Mouse (Mus musculus): Measurements from ENCODE around the gene Auts2. TPM values are rescaled to one million over a fixed set of nuclear protein-coding genes. Genes with fewer than 3 reads are reported as not detected.

Auts2 gene
- total and polyA plus RNA-seq, 3 experiments = 16.9 to 35.7 (median 28.1) TPM

GRCm38 (mm10) chr5:132089496-132090250 lies 453.5 kb downstream of the Auts2 start:
- intact Hi-C loops (cut with DNase I) = no loop called here
- Histone ChIP-seq H3K4me3 (no peak overlapping the region), H3K9ac (ENCODE audit: low read depth, low read length) (no peak overlapping the region), H3K79me2 (replicated peaks; ENCODE audit: control insufficient read depth, insufficient read depth, low read length) (no peaks in the 10 kb centered on the region; the same call in 1 of the 2 replicates), H3K4me1 (ENCODE audit: control insufficient read depth, insufficient read depth, low read length) (no peaks in the 10 kb centered on the region), H3K27ac (no peak overlapping the region), H3K36me3 (ENCODE audit: control insufficient read depth, insufficient read depth, low read length) (no peaks in the 10 kb centered on the region), H3K27me3 (ENCODE audit: control insufficient read depth, insufficient read depth, low read length) (no peaks in the 10 kb centered on the region)
- no peak for TF ChIP-seq EP300 (IDR thresholded peaks at IDR 0.05; ENCODE audit: insufficient read depth, low read depth, low read length)
- no peak for TF ChIP-seq CTCF (IDR thresholded peaks at IDR 0.05)
- TF ChIP-seq POLR2A (IDR thresholded peaks at IDR 0.05; ENCODE audit: insufficient read depth, low read depth, low read length) = no peak
- DNase-seq = no peak
- WGBS = 92% methylated on average over 10 of the region's 10 CpGs

GRCm38 (mm10) chr5:132088585-132088984 lies 454.6 kb downstream of the Auts2 start:
- H3K36me3 ChIP-seq (ENCODE audit: control insufficient read depth, insufficient read depth, low read length) = no peaks in the 10 kb centered on the region
- H3K79me2 ChIP-seq (replicated peaks; ENCODE audit: control insufficient read depth, insufficient read depth, low read length) = no peaks in the 10 kb centered on the region; the same call in 1 of the 2 replicates
- no peak overlapping the region for H3K9ac ChIP-seq (ENCODE audit: low read depth, low read length)
- no peak overlapping the region for H3K27ac ChIP-seq
- 89% methylated on average over 3 of the region's 3 CpGs for WGBS
- no peak for TF ChIP-seq POLR2A (IDR thresholded peaks at IDR 0.05; ENCODE audit: insufficient read depth, low read depth, low read length)
- peak; percentile 46 for TF ChIP-seq CTCF (IDR thresholded peaks at IDR 0.05)
- TF ChIP-seq EP300 (IDR thresholded peaks at IDR 0.05; ENCODE audit: insufficient read depth, low read depth, low read length) = no peak
- H3K4me3 ChIP-seq = no peak overlapping the region
- no peak for DNase-seq
- no peaks in the 10 kb centered on the region for H3K27me3 ChIP-seq (ENCODE audit: control insufficient read depth, insufficient read depth, low read length)
- H3K4me1 ChIP-seq (ENCODE audit: control insufficient read depth, insufficient read depth, low read length) = no peaks in the 10 kb centered on the region
- intact Hi-C loops (cut with DNase I) = no loop called here

GRCm38 (mm10) chr5:132083753-132084326 lies 459.3 kb downstream of the Auts2 start:
- Histone ChIP-seq H3K36me3 (ENCODE audit: control insufficient read depth, insufficient read depth, low read length) (no peaks in the 10 kb centered on the region), H3K9ac (ENCODE audit: low read depth, low read length) (no peak overlapping the region), H3K27me3 (ENCODE audit: control insufficient read depth, insufficient read depth, low read length) (no peaks in the 10 kb centered on the region), H3K4me1 (ENCODE audit: control insufficient read depth, insufficient read depth, low read length) (no peaks in the 10 kb centered on the region), H3K79me2 (replicated peaks; ENCODE audit: control insufficient read depth, insufficient read depth, low read length) (no peaks in the 10 kb centered on the region), H3K4me3 (no peak overlapping the region), H3K27ac (no peak overlapping the region)
- no peak for TF ChIP-seq CTCF (IDR thresholded peaks at IDR 0.05)
- no peak for TF ChIP-seq POLR2A (IDR thresholded peaks at IDR 0.05; ENCODE audit: insufficient read depth, low read depth, low read length)
- no peak for TF ChIP-seq EP300 (IDR thresholded peaks at IDR 0.05; ENCODE audit: insufficient read depth, low read depth, low read length)
- intact Hi-C loops (cut with DNase I) = no loop called here
- WGBS = 50% methylated on average over 8 of the region's 8 CpGs
- DNase-seq = no peak

GRCm38 (mm10) chr5:132075942-132076341 lies 467.2 kb downstream of the Auts2 start:
- DNase-seq = no peak
- H3K27ac ChIP-seq = no peak overlapping the region
- intact Hi-C loops (cut with DNase I) = no loop called here
- no peak for TF ChIP-seq CTCF (IDR thresholded peaks at IDR 0.05)
- H3K4me1 ChIP-seq (ENCODE audit: control insufficient read depth, insufficient read depth, low read length) = no peaks in the 10 kb centered on the region
- no peaks in the 10 kb centered on the region for H3K27me3 ChIP-seq (ENCODE audit: control insufficient read depth, insufficient read depth, low read length)
- H3K4me3 ChIP-seq = no peak overlapping the region
- no peaks in the 10 kb centered on the region; the same call in 1 of the 2 replicates for H3K36me3 ChIP-seq (ENCODE audit: control insufficient read depth, insufficient read depth, low read length)
- WGBS = 92% methylated on average over 2 of the region's 2 CpGs
- no peak overlapping the region for H3K9ac ChIP-seq (ENCODE audit: low read depth, low read length)
- H3K79me2 ChIP-seq (replicated peaks; ENCODE audit: control insufficient read depth, insufficient read depth, low read length) = no peaks in the 10 kb centered on the region

- Histone ChIP-seq H3K79me2 (replicated peaks; ENCODE audit: control insufficient read depth, insufficient read depth, low read length) (no peaks in the 10 kb centered on the region), H3K4me3 (peak overlapping the region; percentile 28), H3K36me3 (ENCODE audit: control insufficient read depth, insufficient read depth, low read length) (no peaks in the 10 kb centered on the region; the same call in 1 of the 2 replicates), H3K4me1 (ENCODE audit: control insufficient read depth, insufficient read depth, low read length) (no peaks in the 10 kb centered on the region), H3K27ac (no peak overlapping the region), H3K9ac (ENCODE audit: low read depth, low read length) (no peak overlapping the region), H3K27me3 (ENCODE audit: control insufficient read depth, insufficient read depth, low read length) (no peaks in the 10 kb centered on the region)
- intact Hi-C loops (cut with DNase I) = no loop called here
- DNase-seq = peak; percentile 42 to 58
- 38% methylated on average over 19 of the region's 19 CpGs for WGBS
- TF ChIP-seq CTCF (IDR thresholded peaks at IDR 0.05) (no peak), POLR2A (IDR thresholded peaks at IDR 0.05; ENCODE audit: insufficient read depth, low read depth, low read length) (no peak), EP300 (IDR thresholded peaks at IDR 0.05; ENCODE audit: insufficient read depth, low read depth, low read length) (no peak)
Observed at GRCm38 (mm10) chr5:132074724-132075374, 468.3 kb downstream of the Auts2 start.

GRCm38 (mm10) chr5:132074360-132074723 lies 468.8 kb downstream of the Auts2 start:
- H3K4me1 ChIP-seq (ENCODE audit: control insufficient read depth, insufficient read depth, low read length) = no peaks in the 10 kb centered on the region

More at GRCm38 (mm10) chr5:132074360-132074723, 468.8 kb downstream of the Auts2 start:
- peak; percentile 15 to 20 for DNase-seq
- no peak overlapping the region for H3K9ac ChIP-seq (ENCODE audit: low read depth, low read length)
- H3K36me3 ChIP-seq (ENCODE audit: control insufficient read depth, insufficient read depth, low read length) = no peaks in the 10 kb centered on the region; the same call in 1 of the 2 replicates
- WGBS = 54% methylated on average over 11 of the region's 11 CpGs
- no peaks in the 10 kb centered on the region for H3K27me3 ChIP-seq (ENCODE audit: control insufficient read depth, insufficient read depth, low read length)
- intact Hi-C loops (cut with DNase I) = no loop called here
- TF ChIP-seq POLR2A (IDR thresholded peaks at IDR 0.05; ENCODE audit: insufficient read depth, low read depth, low read length) = no peak
- TF ChIP-seq EP300 (IDR thresholded peaks at IDR 0.05; ENCODE audit: insufficient read depth, low read depth, low read length) = no peak
- TF ChIP-seq CTCF (IDR thresholded peaks at IDR 0.05) = no peak
- H3K4me3 ChIP-seq = no peak overlapping the region
- no peaks in the 10 kb centered on the region for H3K79me2 ChIP-seq (replicated peaks; ENCODE audit: control insufficient read depth, insufficient read depth, low read length)
- H3K27ac ChIP-seq = no peak overlapping the region

All from heart, adult 2 months (tissue).